Mouse (Mus musculus) neural tube, embryonic 12.5 days (tissue): ENCODE data around the gene 5730507C01Rik. TPM values are rescaled to one million over a fixed set of nuclear protein-coding genes. Genes with fewer than 3 reads are reported as not detected.
A peak's percentile ranks its signal among the peaks of the same experiment; 100 is the strongest.
"Not testable (repeated sequence)": the region's sequence is repeated elsewhere in the genome, so short reads cannot be mapped to it uniquely, and the experiment has no call there.

ENCODE experiments used
- ATAC-seq: fragments of 200-750 bp; cut with Nextera tagmentation; 2 replicates; pipeline ENCODE4 v1.8.0; 2017; ENCODE audit warnings: low read depth, mild to moderate bottlenecking, moderate TSS enrichment, moderate library complexity; ENCODE audit not compliant: low FRiP score
- H3K27ac ChIP-seq: fragments of 300-500 bp; sonication (generic); 2 replicates; pipeline ENCODE4 v1.5.1; 2016
- H3K27me3 ChIP-seq: fragments of 300-500 bp; sonication (generic); replicated peaks from 2 replicates; pipeline ENCODE4 v1.6.1; 2016; ENCODE audit warnings: mild to moderate bottlenecking
- H3K36me3 ChIP-seq: fragments of 300-500 bp; sonication (generic); 2 replicates; pipeline ENCODE4 v1.6.1; 2016; ENCODE audit warnings: mild to moderate bottlenecking
- H3K4me1 ChIP-seq: fragments of 300-500 bp; sonication (generic); 2 replicates; pipeline ENCODE4 v1.6.1; 2016
- H3K4me2 ChIP-seq: fragments of 300-500 bp; sonication (generic); replicated peaks from 2 replicates; pipeline ENCODE4 v1.6.1; 2016; ENCODE audit warnings: mild to moderate bottlenecking
- H3K4me3 ChIP-seq: fragments of 300-500 bp; sonication (generic); 2 replicates; pipeline ENCODE4 v1.5.1; 2016
- H3K9ac ChIP-seq: fragments of 300-500 bp; sonication (generic); 2 replicates; pipeline ENCODE4 v1.6.1; 2016; ENCODE audit warnings: mild to moderate bottlenecking
- H3K9me3 ChIP-seq: fragments of 300-500 bp; sonication (generic); 2 replicates; pipeline ENCODE4 v1.6.1; 2016; ENCODE audit warnings: mild to moderate bottlenecking
- WGBS: fragments of 180-500 bp; shearing (Covaris S2); methylation state at CpG from one replicate; pipeline ENCODE4 v1.1.7; 2016; 5-methylcytosine and 5-hydroxymethylcytosine counted together
- polyA plus RNA-seq: library from polyadenylated mRNA; unstranded; fragments of >200 nt; fragmentation: Nextera tagmentation; extraction: Ambion mirVana; gene quantifications from 2 replicates; pipeline ENCODE4 v1.2.1, GENCODE M21; 2016

Gene 5730507C01Rik
- 3.2 and 3.9 TPM in 2 replicates for polyA plus RNA-seq

GRCm38 (mm10) chr12:18514171-18514570 is at the start of gene 5730507C01Rik:
TSS of gene 5730507C01Rik (plus strand) at chr12:18514510.
- Histone ChIP-seq H3K4me2 (peak within 1 kb of the TSS; percentile 59), H3K4me1 (no peaks in the 10 kb centered on the region), H3K4me3 (peak within 1 kb of the TSS; percentile 42), H3K27me3 (no peaks in the 10 kb centered on the region), H3K9me3 (peaks cover 16% of the 10 kb centered on the region), H3K9ac (peak within 1 kb of the TSS; percentile 38), H3K36me3 (no peaks in the 10 kb centered on the region), H3K27ac (no peak within 1 kb of the TSS)
- peak; percentile 84 for ATAC-seq
- 5% methylated on average over 36 of the region's 36 CpGs for WGBS

GRCm38 (mm10) chr12:18514616-18515015 is 306 bp downstream of the 5730507C01Rik start:
- Histone ChIP-seq H3K9ac (peak overlapping the region; percentile 38), H3K9me3 (peaks cover 16% of the 10 kb centered on the region), H3K4me2 (peak overlapping the region; percentile 59), H3K4me3 (peak overlapping the region; percentile 42)
- H3K36me3 ChIP-seq, ATAC-seq, H3K4me1 ChIP-seq, H3K27ac ChIP-seq, H3K27me3 ChIP-seq: not testable (repeated sequence)
- WGBS, result 4% methylated on average over 52 of the region's 52 CpGs

GRCm38 (mm10) chr12:18515077-18515476 is 767 bp downstream of the 5730507C01Rik start:
- ATAC-seq, H3K27ac ChIP-seq, H3K27me3 ChIP-seq, H3K36me3 ChIP-seq, H3K9ac ChIP-seq, H3K4me1 ChIP-seq: not testable (repeated sequence)
- WGBS, result 16% methylated on average over 17 of the region's 17 CpGs
- Histone ChIP-seq H3K9me3 (peaks cover 16% of the 10 kb centered on the region), H3K4me3 (peak overlapping the region; percentile 42), H3K4me2 (peak overlapping the region; percentile 59)
